Mouse (Mus musculus) heart, embryonic 16.5 days (tissue): ENCODE results near the gene Pafah2. TPM values are rescaled to one million over a fixed set of nuclear protein-coding genes. Genes with fewer than 3 reads are reported as not detected.
A peak's percentile ranks its signal among the peaks of the same experiment; 100 is the strongest.

Experiments used
- ATAC-seq: fragments of 200-750 bp; cut with Nextera tagmentation; replicated peaks from 2 replicates; pipeline ENCODE4 v1.8.0; 2017; ENCODE audit warnings: moderate number of reproducible peaks; ENCODE audit not compliant: insufficient read depth, low FRiP score; ENCODE audit errors: extremely low read depth
- H3K27ac ChIP-seq: fragments of 300-500 bp; sonication (generic); 2 replicates; pipeline ENCODE4 v1.5.1; 2014; ENCODE audit warnings: mild to moderate bottlenecking, low read length, control low read depth, moderate library complexity
- H3K27me3 ChIP-seq: fragments of 300-500 bp; sonication (generic); 2 replicates; pipeline ENCODE4 v1.6.1; 2014; ENCODE audit warnings: low read length, mixed read lengths; ENCODE audit not compliant: control insufficient read depth, insufficient read depth
- H3K36me3 ChIP-seq: fragments of 300-500 bp; sonication (generic); 2 replicates; pipeline ENCODE4 v1.6.1; 2014; ENCODE audit not compliant: control insufficient read depth, insufficient read depth
- H3K4me1 ChIP-seq: fragments of 300-500 bp; sonication (generic); 2 replicates; pipeline ENCODE4 v1.6.1; 2014; ENCODE audit warnings: low read length, mixed read lengths; ENCODE audit not compliant: control insufficient read depth, insufficient read depth
- H3K4me2 ChIP-seq: fragments of 300-500 bp; sonication (generic); 2 replicates; pipeline ENCODE4 v1.6.1; 2014; ENCODE audit warnings: low read depth, mild to moderate bottlenecking, control low read depth, low read length
- H3K4me3 ChIP-seq: fragments of 300-500 bp; sonication (generic); 2 replicates; pipeline ENCODE4 v1.5.1; 2014; ENCODE audit warnings: mild to moderate bottlenecking, control low read depth, low read length
- H3K9ac ChIP-seq: fragments of 300-500 bp; sonication (generic); 2 replicates; pipeline ENCODE4 v1.6.1; 2014; ENCODE audit warnings: low read length, control low read depth
- H3K9me3 ChIP-seq: fragments of 300-500 bp; sonication (generic); replicated peaks from 2 replicates; pipeline ENCODE4 v1.6.1; 2016; ENCODE audit warnings: low read length; ENCODE audit not compliant: control insufficient read depth
- WGBS: fragments of 180-500 bp; shearing (Covaris S2); extraction: QIAGEN DNeasy Blood & Tissue Kit; methylation state at CpG from one replicate; pipeline ENCODE4 v1.1.7; 2014; 5-methylcytosine and 5-hydroxymethylcytosine counted together
- polyA plus RNA-seq: library from polyadenylated mRNA; unstranded; fragments of >200 nt; fragmentation: Nextera tagmentation; extraction: Ambion mirVana; gene quantifications from 2 replicates; pipeline ENCODE4 v1.2.1, GENCODE M21; 2015

Pafah2 gene
- 9.6 and 10.5 TPM in 2 replicates for polyA plus RNA-seq

DNA sequence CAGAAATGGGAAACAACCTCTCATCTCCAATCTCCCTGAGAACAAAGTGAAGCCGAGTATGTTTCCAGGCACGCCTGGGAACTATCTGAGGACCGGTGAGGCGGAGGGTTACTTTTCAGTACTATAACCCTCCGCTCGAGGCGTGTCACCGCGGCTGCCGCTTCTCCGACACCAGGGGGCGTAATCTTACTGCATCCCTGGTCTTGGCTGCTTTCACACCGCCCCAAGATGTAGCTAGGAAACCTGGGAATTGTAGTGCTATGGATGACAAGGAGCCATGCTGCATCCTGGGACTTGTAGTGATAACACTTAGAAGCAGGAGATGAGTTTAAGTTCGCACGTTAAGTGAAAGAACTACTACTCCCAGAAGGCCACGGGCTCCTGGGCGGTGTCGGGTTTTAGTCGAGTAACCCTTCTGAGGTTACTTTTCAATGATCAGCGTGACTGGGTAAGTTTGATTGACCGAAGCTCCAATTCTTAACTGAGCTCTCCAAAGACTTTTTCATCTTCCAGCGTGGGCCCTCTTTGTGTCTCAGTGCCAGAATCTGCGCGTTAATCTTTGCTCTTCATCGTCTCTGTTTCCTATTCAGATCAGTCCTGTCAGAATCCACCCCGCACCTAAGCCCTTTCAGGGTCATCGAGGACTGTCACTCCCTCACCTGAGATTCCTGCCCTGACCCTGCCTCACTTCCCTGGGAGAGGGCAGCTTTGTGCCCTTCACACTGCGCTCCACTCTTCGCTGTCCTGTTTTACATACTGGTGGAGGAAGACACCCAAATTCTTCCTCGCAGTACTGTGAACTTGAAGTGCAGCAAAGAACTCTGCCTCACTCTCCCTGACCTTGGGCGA lies at the start of gene Pafah2:
Gene Pafah2, plus strand, starts transcription at position 344 of the 849 bp plus-strand sequence.
- Histone ChIP-seq H3K4me1 (peaks cover 15% of the 10 kb centered on the region), H3K36me3 (no peaks in the 10 kb centered on the region), H3K9ac (peak within 1 kb of the TSS; percentile 87), H3K4me3 (peak within 1 kb of the TSS; percentile 72), H3K9me3 (peaks cover 4% of the 10 kb centered on the region; the same call in 1 of the 2 replicates), H3K27me3 (no peaks in the 10 kb centered on the region), H3K4me2 (peak within 1 kb of the TSS; percentile 92), H3K27ac (peak within 1 kb of the TSS; percentile 95)
- 1% methylated on average over 31 of the region's 31 CpGs for WGBS
- ATAC-seq = peak; percentile 97

DNA sequence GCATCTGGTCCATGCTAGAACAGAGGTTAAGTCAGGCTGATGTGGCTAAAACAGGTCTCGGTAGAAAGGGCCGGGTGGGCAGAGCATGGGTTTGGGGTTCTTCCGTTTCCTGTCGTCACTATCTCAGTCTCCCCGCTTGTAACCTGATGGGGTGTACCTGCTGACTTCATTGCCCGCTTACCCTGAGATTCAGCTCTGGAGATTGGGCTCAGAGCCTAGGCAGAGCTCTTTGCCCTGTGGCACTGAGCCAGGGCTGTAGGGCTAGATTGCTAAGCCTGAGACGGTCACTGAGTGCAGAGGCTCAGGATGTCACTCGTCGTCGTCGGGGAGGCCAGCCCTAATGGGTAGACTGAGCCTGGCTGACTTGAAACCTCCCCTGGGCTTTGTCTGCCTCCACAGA lies 48.0 kb upstream of the Pafah2 start:
- 46% methylated on average over 11 of the region's 11 CpGs for WGBS
- no peak overlapping the region for H3K4me3 ChIP-seq
- H3K27ac ChIP-seq = no peak overlapping the region
- peak overlapping the region; percentile 30; the same call in 1 of the 2 replicates for H3K4me2 ChIP-seq
- no peaks in the 10 kb centered on the region for H3K9me3 ChIP-seq
- H3K36me3 ChIP-seq = no peaks in the 10 kb centered on the region
- H3K9ac ChIP-seq = no peak overlapping the region
- H3K4me1 ChIP-seq = peaks cover 22% of the 10 kb centered on the region
- H3K27me3 ChIP-seq = peaks cover 22% of the 10 kb centered on the region
- ATAC-seq = no peak

DNA sequence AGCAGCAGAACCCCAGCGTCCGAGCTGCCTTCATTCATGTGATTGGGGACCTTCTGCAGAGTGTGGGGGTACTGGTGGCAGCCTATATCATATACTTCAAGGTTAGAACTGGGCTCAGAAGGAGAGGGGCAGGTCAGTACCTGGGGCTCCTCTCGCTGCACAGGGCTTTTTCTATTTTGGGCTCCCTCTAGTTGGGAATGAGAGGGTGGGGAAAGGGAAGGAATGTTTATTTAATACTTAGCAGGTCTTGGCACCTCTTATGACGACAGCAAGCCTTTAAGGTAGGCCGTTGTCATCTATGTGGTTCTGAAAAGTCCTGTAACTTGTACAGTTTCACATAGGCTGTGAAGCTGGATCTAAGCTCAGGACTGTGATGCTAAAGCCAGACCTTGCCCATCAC lies 47.6 kb upstream of the Pafah2 start:
- peaks cover 18% of the 10 kb centered on the region for H3K4me1 ChIP-seq
- no peak overlapping the region for H3K4me3 ChIP-seq
- H3K9me3 ChIP-seq = no peaks in the 10 kb centered on the region
- peaks cover 18% of the 10 kb centered on the region for H3K27me3 ChIP-seq
- peak overlapping the region; percentile 30; the same call in 1 of the 2 replicates for H3K4me2 ChIP-seq
- no peak overlapping the region for H3K9ac ChIP-seq
- H3K36me3 ChIP-seq = no peaks in the 10 kb centered on the region
- no peak for ATAC-seq
- 48% methylated on average over 5 of the region's 5 CpGs for WGBS
- H3K27ac ChIP-seq = no peak overlapping the region

DNA sequence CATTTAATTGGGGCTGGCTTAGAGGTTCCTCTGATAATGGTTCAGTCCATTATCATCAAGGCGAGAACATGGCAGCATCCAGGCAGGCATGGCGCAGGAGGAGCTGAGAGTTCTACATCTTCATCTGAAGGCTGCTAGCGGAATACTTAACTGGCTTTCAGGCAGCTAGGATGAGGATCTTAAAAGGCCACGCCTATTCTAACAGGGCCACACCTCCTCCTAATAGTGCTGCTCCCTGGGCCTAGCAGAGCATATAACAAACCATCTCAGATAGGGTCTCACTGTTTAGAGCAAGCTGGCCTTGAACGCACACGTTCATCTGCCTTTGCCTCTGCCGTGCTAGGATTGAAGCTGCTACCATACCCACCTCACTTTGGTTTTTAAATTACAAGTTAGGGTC lies 46.3 kb upstream of the Pafah2 start:
- H3K4me3 ChIP-seq = no peak overlapping the region
- H3K9ac ChIP-seq = no peak overlapping the region
- WGBS = 86% methylated on average over 7 of the region's 7 CpGs

DNA sequence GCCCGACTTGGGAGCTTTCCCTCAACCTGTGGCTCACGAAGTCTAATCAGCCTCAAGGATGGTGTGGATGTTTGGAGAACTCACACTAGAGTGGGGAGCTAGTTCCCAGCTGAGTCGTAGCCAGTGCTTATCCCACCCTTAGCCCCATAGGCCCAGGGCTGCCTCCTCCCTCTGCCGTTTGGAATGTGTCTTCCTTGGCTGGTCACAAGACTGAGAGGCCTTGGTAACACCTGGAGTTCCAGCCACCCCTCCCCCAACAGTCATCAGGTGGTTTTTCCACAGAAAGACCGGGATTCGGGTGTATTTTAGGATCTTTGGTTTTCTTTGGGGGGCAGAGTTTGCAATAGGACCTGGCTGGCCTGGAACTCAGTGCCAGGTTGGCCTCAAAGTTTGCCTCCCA lies 45.5 kb upstream of the Pafah2 start:
- H3K4me3 ChIP-seq = no peak overlapping the region
- peaks cover 5% of the 10 kb centered on the region; the same call in 1 of the 2 replicates for H3K27me3 ChIP-seq
- H3K4me2 ChIP-seq = no peak overlapping the region
- peaks cover 24% of the 10 kb centered on the region for H3K4me1 ChIP-seq
- no peak for ATAC-seq
- H3K9ac ChIP-seq = no peak overlapping the region
- no peak overlapping the region for H3K27ac ChIP-seq
- WGBS = 87% methylated on average over 6 of the region's 6 CpGs
- no peaks in the 10 kb centered on the region for H3K9me3 ChIP-seq
- H3K36me3 ChIP-seq = no peaks in the 10 kb centered on the region

More for the DNA sequence above, 46.3 kb upstream of the Pafah2 start:
- ATAC-seq = no peak
- Histone ChIP-seq H3K27me3 (peaks cover 7% of the 10 kb centered on the region; the same call in 1 of the 2 replicates), H3K27ac (no peak overlapping the region), H3K36me3 (no peaks in the 10 kb centered on the region), H3K9me3 (no peaks in the 10 kb centered on the region), H3K4me1 (peaks cover 18% of the 10 kb centered on the region), H3K4me2 (no peak overlapping the region)

DNA sequence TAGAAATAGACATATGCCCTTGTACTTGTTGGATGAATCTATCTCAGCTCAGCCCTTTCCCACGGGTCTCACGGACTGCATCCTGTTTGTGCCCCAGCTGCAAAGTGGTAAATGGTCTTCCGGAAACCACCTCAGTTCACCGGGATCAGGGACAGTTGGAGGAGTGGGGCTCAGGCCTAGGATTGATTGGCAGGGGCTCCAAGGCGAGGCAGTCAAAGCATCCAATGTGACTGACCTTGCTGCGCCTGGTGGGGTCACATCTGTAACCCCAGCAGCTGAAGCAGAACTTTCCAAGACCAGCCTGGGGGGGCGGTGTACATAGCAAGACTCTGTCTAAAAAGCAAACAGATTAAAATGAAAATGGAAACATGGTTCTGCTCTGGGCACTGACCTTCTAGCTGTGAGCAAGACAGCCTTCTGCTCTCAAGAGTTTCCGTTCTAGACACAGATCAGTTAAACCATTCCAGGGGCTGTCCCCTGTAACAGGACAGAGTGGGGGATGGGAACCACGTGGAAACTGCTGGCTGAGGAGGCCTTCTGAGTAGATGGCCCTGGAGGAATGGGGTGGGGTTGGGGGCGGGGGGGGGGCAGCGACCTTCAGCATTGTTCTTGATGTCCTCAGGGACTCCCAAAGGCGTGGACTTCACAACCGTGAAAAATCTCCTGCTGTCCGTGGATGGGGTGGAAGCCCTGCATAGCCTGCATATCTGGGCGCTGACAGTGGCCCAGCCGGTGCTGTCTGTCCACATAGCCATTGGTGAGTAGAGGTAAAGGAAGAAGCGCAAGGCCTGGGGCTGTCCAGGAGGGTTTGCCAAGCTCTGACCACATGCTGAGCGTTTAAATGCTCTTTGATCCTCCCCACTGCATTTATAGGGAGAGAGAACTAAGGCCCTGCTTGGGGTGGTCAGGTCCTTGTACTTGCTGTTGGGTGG lies 44.5 kb upstream of the Pafah2 start:
- ATAC-seq = 0 out of 2 replicates have a peak, but pooled peaks have one; percentile 8
- 36% methylated on average over 18 of the region's 18 CpGs for WGBS
- Histone ChIP-seq H3K4me3 (no peak overlapping the region), H3K9ac (no peak overlapping the region), H3K9me3 (no peaks in the 10 kb centered on the region), H3K36me3 (no peaks in the 10 kb centered on the region), H3K4me2 (no peak overlapping the region), H3K27me3 (no peaks in the 10 kb centered on the region), H3K4me1 (peaks cover 34% of the 10 kb centered on the region), H3K27ac (no peak overlapping the region; the same call in 1 of the 2 replicates)

DNA sequence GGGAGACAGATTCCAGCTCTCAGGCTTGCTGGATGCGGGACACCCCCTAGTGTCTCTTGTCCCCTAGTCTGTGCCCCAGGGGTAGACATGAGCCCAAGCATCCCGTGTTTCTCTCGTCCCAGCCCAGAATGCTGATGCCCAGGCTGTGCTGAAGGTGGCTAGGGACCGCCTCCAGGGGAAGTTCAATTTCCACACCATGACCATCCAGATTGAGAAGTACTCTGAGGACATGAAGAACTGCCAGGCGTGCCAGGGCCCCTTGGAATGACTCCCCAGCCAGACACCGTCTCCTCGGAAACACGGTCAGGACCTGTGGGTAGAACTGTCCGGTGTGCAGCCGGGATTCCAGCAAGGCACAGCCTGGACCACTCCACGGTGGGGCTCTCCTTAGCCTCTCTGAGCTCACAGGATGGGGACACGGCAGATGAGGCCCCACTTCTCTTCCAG lies 43.8 kb upstream of the Pafah2 start:
- H3K4me2 ChIP-seq = no peak overlapping the region
- WGBS = 77% methylated on average over 12 of the region's 12 CpGs
- ATAC-seq = no peak
- no peaks in the 10 kb centered on the region for H3K9me3 ChIP-seq
- peaks cover 38% of the 10 kb centered on the region for H3K4me1 ChIP-seq
- H3K27ac ChIP-seq = no peak overlapping the region
- no peak overlapping the region for H3K4me3 ChIP-seq
- H3K36me3 ChIP-seq = no peaks in the 10 kb centered on the region
- H3K9ac ChIP-seq = no peak overlapping the region
- H3K27me3 ChIP-seq = no peaks in the 10 kb centered on the region

DNA sequence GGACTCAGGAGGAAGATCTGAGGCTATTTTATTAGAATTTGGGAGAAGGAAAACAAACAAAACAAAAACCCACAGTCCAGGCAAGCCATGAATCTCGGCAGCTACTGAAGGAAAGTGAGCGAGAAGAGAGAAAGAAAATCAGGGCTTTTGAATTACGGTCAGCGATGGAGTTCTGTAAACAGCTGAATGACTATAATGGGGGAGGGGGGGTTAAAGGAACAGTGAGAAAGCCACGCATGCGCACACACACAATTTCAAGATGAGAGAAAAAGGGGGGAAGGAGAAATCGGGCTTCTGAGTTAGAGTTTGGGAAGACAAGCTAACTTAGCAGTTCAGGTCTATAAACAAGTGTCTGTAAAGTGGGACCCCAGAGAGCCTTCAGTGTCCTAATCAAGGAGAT lies 43.2 kb upstream of the Pafah2 start:
- Histone ChIP-seq H3K4me2 (no peak overlapping the region), H3K9me3 (no peaks in the 10 kb centered on the region), H3K27ac (no peak overlapping the region), H3K4me3 (no peak overlapping the region), H3K9ac (no peak overlapping the region), H3K36me3 (no peaks in the 10 kb centered on the region), H3K27me3 (no peaks in the 10 kb centered on the region), H3K4me1 (peaks cover 38% of the 10 kb centered on the region)
- ATAC-seq = no peak
- WGBS = 88% methylated on average over 7 of the region's 7 CpGs
